Mouse (Mus musculus) kidney, postnatal 0 days (tissue): ENCODE results near the gene Oxsr1. TPM values are rescaled to one million over a fixed set of nuclear protein-coding genes. Genes with fewer than 3 reads are reported as not detected.

Experiments
- ATAC-seq: fragments of 200-750 bp; cut with Nextera tagmentation; replicated peaks from 2 replicates; pipeline ENCODE4 v1.8.0; 2017; ENCODE audit warnings: low read depth, moderate number of reproducible peaks, moderate TSS enrichment, moderate library complexity; ENCODE audit not compliant: low FRiP score
- DNase-seq: peaks from one replicate; pipeline ENCODE4 v3.0.0-alpha.2; 2016; ENCODE audit warnings: low spot score
- H3K27ac ChIP-seq: fragments of 300-500 bp; sonication (generic); 2 replicates; pipeline ENCODE4 v1.5.1; 2014; ENCODE audit warnings: mild to moderate bottlenecking
- H3K27me3 ChIP-seq: fragments of 300-500 bp; sonication (generic); 2 replicates; pipeline ENCODE4 v1.6.1; 2014; ENCODE audit warnings: low read length, mixed read lengths; ENCODE audit not compliant: insufficient read depth
- H3K36me3 ChIP-seq: fragments of 300-500 bp; sonication (generic); 2 replicates; pipeline ENCODE4 v1.6.1; 2014; ENCODE audit warnings: low read length, mixed read lengths; ENCODE audit not compliant: insufficient read depth
- H3K4me1 ChIP-seq: fragments of 300-500 bp; sonication (generic); replicated peaks from 2 replicates; pipeline ENCODE4 v1.6.1; 2014; ENCODE audit warnings: antibody characterized with exemption, low read length, mixed read lengths; ENCODE audit not compliant: insufficient read depth
- H3K4me2 ChIP-seq: fragments of 300-500 bp; sonication (generic); 2 replicates; pipeline ENCODE4 v1.6.1; 2014; ENCODE audit warnings: mild to moderate bottlenecking, low read length, moderate library complexity, mixed read lengths
- H3K4me3 ChIP-seq: fragments of 300-500 bp; sonication (generic); replicated peaks from 2 replicates; pipeline ENCODE4 v1.5.1; 2014; ENCODE audit warnings: low read depth, low read length
- H3K9ac ChIP-seq: fragments of 300-500 bp; sonication (generic); 2 replicates; pipeline ENCODE4 v1.6.1; 2014; ENCODE audit warnings: low read depth, low read length
- H3K9me3 ChIP-seq: fragments of 300-500 bp; sonication (generic); replicated peaks from 2 replicates; pipeline ENCODE4 v1.6.1; 2016; ENCODE audit warnings: low read length, inconsistent platforms, mixed read lengths
- CTCF ChIP-seq: IDR thresholded peaks from 2 replicates; pipeline ENCODE4 v1.5.1; 2016; ENCODE audit warnings: antibody characterized with exemption, low read depth, mild to moderate bottlenecking, moderate library complexity
- WGBS: fragments of 180-500 bp; shearing (Covaris S2); extraction: QIAGEN DNeasy Blood & Tissue Kit; methylation state at CpG from one replicate; pipeline ENCODE4 v1.1.7; 2014; 5-methylcytosine and 5-hydroxymethylcytosine counted together
- polyA plus RNA-seq: library from polyadenylated mRNA; unstranded; fragments of >200 nt; fragmentation: Nextera tagmentation; extraction: Ambion mirVana; gene quantifications from 2 replicates; pipeline ENCODE4 v1.2.1, GENCODE M21; 2015

Oxsr1 gene
- polyA plus RNA-seq, 1 experiment from 2014 or later, result 11.0 TPM

DNA sequence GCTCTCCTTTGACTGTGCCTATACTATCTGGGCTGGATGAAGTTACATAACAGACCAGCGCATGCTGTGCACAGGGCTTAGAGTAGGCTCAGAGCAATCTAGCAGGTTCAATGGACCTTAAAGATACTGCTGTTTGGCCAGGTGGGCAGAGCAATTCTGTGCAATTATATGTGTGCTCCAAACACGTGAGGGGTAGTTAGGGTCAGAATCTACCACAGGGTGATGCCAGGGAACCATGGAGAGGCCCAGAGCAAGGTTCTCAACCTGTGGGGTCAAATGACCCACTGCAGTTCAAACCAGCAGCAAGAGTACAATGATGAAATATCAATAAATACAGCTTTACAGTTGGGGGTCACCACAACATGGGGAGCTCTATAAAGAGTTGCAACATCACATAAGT lies 115.6 kb downstream of the Oxsr1 start:
- WGBS, result 66% methylated on average over 2 of the region's 2 CpGs
- Histone ChIP-seq H3K4me2 (no peak overlapping the region), H3K27ac (no peak overlapping the region), H3K9me3 (no peaks in the 10 kb centered on the region), H3K4me3 (no peak overlapping the region), H3K27me3 (no peaks in the 10 kb centered on the region), H3K4me1 (no peaks in the 10 kb centered on the region), H3K9ac (no peak overlapping the region), H3K36me3 (no peaks in the 10 kb centered on the region)
- no peak for TF ChIP-seq CTCF
- DNase-seq, result no peak
- ATAC-seq, result no peak

DNA sequence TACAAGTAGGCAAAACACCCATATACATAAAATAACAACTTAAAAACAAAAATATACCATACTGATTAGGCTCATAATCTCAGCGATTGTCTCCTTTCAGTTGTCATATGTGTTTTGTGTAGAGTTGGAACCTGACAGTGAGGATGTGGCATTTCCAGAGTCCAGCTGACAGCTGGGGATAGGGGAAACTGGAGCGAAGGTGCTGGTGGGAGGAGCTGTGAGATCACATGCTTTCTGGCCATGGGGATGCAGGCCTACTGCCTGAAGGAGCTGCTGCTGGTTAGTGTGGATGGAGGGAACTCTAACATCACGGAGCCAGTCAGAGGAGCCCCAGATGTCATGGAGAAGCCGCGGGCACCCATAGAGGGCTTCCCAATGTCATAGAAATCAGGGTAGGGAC lies 116.5 kb downstream of the Oxsr1 start:
- no peak overlapping the region for H3K9ac ChIP-seq
- H3K4me2 ChIP-seq, result no peak overlapping the region
- H3K36me3 ChIP-seq, result no peaks in the 10 kb centered on the region
- no peaks in the 10 kb centered on the region for H3K27me3 ChIP-seq
- H3K4me1 ChIP-seq, result no peaks in the 10 kb centered on the region
- H3K9me3 ChIP-seq, result no peaks in the 10 kb centered on the region
- DNase-seq (no peak), ATAC-seq (no peak)
- no peak overlapping the region for H3K27ac ChIP-seq
- H3K4me3 ChIP-seq, result no peak overlapping the region
- WGBS, result 89% methylated on average over 5 of the region's 5 CpGs
- no peak for TF ChIP-seq CTCF

DNA sequence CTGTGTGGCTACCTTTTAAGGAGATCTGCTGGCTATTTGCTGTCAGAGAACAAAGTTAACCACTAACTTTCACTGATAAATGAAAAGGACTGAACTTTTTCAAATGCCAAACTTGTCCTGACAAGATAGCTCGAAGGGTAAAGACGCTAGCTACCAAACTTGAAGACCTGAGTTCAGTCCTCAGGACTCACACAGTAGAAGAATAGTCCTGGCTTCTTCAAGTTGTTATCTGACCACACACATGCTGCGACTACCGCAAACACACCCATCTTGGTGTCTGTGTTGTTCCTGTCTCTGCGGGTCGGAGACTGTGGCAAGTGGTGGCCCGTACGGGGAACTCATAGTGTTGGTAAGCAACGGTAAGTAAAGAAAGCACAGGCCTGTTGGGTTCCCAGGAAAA lies 118.6 kb downstream of the Oxsr1 start:
- no peak for TF ChIP-seq CTCF
- H3K27ac ChIP-seq, result no peak overlapping the region
- no peaks in the 10 kb centered on the region for H3K27me3 ChIP-seq
- ATAC-seq (no peak), DNase-seq (no peak)
- H3K9me3 ChIP-seq, result no peaks in the 10 kb centered on the region
- no peaks in the 10 kb centered on the region for H3K36me3 ChIP-seq
- no peak overlapping the region for H3K4me2 ChIP-seq
- 95% methylated on average over 9 of the region's 9 CpGs for WGBS
- no peak overlapping the region for H3K9ac ChIP-seq
- H3K4me3 ChIP-seq, result no peak overlapping the region
- peaks cover 2% of the 10 kb centered on the region; the same call in 1 of the 2 replicates for H3K4me1 ChIP-seq

DNA sequence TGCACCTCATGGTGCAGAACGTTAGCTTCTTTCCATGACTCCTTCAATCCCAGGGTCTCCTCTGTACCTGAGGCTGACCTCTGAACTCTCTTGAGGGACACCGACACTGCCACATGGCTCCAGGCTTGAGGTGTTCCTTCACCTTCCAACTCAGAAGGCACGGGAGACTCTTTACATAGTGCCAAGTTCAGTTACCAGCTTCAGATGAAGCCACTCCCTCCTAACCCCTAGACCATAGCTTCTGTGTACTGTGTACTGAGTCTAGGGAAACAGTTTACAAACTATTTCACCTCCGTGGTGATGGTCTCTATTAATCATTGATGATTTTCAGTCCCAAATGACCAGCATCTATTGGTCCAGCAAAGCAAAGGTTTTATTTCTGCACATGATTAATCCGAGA lies 120.6 kb downstream of the Oxsr1 start:
- DNase-seq, result no peak

DNA sequence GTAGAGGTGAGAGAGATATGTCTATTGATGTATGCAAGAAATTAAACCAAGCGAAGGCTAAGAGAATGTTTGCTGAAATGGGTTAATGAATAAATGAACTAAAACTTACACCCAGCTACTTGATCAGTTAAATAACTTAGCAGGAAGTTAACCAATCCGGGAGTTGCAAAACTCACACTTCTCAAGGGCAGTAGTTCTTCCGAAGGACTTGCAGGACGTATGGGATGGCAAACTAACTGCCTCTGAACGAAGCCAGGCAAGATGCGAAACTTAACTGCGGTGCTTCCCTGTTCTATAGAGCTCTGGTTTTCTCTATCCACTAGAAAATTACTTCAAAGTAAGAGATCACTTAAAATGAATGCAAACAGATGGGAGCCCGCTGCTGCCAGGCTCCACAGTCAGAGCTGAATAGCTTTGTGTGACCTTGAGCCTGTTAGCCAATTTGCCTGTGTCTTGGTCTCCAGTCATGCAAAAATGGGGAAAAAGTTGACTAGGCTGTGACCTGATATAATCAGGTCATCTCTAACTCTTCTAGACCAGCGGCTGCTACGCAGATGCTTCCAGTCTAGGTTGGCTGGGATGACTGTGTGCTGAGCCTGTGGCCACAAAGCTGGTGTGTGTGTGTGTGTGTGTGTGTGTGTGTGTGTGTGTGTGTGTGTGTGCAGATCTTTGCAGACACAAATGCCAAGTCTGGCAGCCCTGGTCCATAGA lies 122.9 kb downstream of the Oxsr1 start:
- H3K27me3 ChIP-seq, result no peaks in the 10 kb centered on the region
- TF ChIP-seq CTCF, result no peak
- DNase-seq (peak; percentile 26), ATAC-seq (peak; percentile 36)
- H3K4me3 ChIP-seq, result no peak overlapping the region
- H3K9ac ChIP-seq, result no peak overlapping the region
- H3K9me3 ChIP-seq, result no peaks in the 10 kb centered on the region
- whole genome bisulfite sequencing, result 61% methylated on average over 10 of the region's 10 CpGs
- no peak overlapping the region for H3K4me2 ChIP-seq
- no peaks in the 10 kb centered on the region for H3K36me3 ChIP-seq
- peaks cover 4% of the 10 kb centered on the region; the same call in 1 of the 2 replicates for H3K4me1 ChIP-seq
- H3K27ac ChIP-seq, result peak overlapping the region; percentile 72

More for the DNA sequence above, 120.6 kb downstream of the Oxsr1 start:
- H3K4me2 ChIP-seq, result 0 out of 2 replicates have a peak overlapping the region, but pooled peaks have one; percentile 16
- H3K27ac ChIP-seq, result no peak overlapping the region
- H3K27me3 ChIP-seq, result no peaks in the 10 kb centered on the region
- no peaks in the 10 kb centered on the region for H3K36me3 ChIP-seq
- 77% methylated on average over 5 of the region's 5 CpGs for WGBS
- peaks cover 4% of the 10 kb centered on the region; the same call in 1 of the 2 replicates for H3K4me1 ChIP-seq
- H3K9me3 ChIP-seq, result no peaks in the 10 kb centered on the region
- H3K4me3 ChIP-seq, result no peak overlapping the region
- peak; percentile 65; the same call in 1 of the 2 replicates for ATAC-seq
- H3K9ac ChIP-seq, result no peak overlapping the region
- no peak for TF ChIP-seq CTCF

DNA sequence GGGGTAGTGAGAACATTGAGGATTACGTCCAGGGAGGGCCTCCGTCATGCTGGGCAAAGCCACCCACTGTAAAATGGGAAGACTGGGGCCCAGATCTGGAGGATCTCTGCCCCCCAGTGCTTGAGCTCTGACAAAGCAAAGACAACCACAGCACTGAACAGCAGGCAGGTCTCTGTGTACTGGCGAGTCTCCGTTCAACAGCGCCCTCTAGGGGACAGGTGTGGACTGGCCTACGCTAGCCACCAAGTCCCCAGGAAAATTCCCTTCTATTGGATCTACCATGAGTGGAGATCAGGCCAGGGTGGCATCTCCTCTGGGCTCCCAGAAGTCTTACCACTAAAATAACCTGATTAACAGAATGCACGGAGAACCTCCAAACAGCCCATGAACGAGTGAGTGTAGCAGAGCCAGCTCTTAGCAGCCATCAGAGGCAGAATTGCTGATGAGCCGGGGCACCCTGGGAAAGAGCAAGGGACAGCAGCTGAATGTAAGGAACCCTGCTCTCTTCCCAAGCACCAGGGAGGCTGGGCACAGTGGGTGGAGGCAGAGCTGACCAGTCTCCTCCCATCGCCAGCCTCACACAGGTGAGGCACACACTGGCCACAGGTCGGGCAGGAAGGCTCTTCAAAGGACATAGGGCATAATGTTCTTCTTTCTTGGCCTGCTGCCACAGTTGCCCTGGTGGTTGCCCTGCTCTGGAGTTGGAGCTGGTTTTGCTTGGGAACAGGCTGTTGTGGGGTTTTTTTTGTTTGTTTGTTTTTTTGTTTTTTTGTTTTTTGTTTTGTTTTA lies 129.8 kb downstream of the Oxsr1 start:
- H3K4me3 ChIP-seq, result no peak overlapping the region
- H3K36me3 ChIP-seq, result no peaks in the 10 kb centered on the region
- ATAC-seq (peak; percentile 86), DNase-seq (peak; percentile 29)
- 32% methylated on average over 11 of the region's 11 CpGs for WGBS
- peak; percentile 75 for TF ChIP-seq CTCF
- H3K9ac ChIP-seq, result no peak overlapping the region
- H3K4me1 ChIP-seq, result no peaks in the 10 kb centered on the region
- H3K27ac ChIP-seq, result peak overlapping the region; percentile 31; the same call in 1 of the 2 replicates
- H3K9me3 ChIP-seq, result no peaks in the 10 kb centered on the region
- no peak overlapping the region for H3K4me2 ChIP-seq
- no peaks in the 10 kb centered on the region for H3K27me3 ChIP-seq

Other genes starting within 250 kb of the Oxsr1 start
- 17.3 and 17.8 TPM in 2 replicates for gene Plcd1, start 228.9 kb downstream of the Oxsr1 start, polyA plus RNA-seq
- 6.4 and 6.6 TPM in 2 replicates for gene Dlec1, start 219.9 kb downstream of the Oxsr1 start, polyA plus RNA-seq
- 72.8 and 79.8 TPM in 2 replicates for gene Acaa1b, start 165.3 kb downstream of the Oxsr1 start, polyA plus RNA-seq
- not detected in 2 replicates for gene Gm47289, start 163.3 kb downstream of the Oxsr1 start, polyA plus RNA-seq
- 45.6 and 53.7 TPM in 2 replicates for gene Slc22a13, start 113.3 kb downstream of the Oxsr1 start, polyA plus RNA-seq
- gene Acaa1a, start 17.2 kb upstream of the Oxsr1 start, polyA plus RNA-seq, result 122 and 128 TPM in 2 replicates
- 26.5 and 29.3 TPM in 2 replicates for gene Myd88, start 19.0 kb upstream of the Oxsr1 start, polyA plus RNA-seq
- gene Xylb, start 35.0 kb upstream of the Oxsr1 start, polyA plus RNA-seq, result 43.8 and 47.8 TPM in 2 replicates
- gene Slc22a14, start 43.1 kb upstream of the Oxsr1 start, polyA plus RNA-seq, result 0.34 and 0.38 TPM in 2 replicates
- 17.6 and 20.2 TPM in 2 replicates for gene Acvr2b, start 79.7 kb upstream of the Oxsr1 start, polyA plus RNA-seq
- gene Exog, start 122.5 kb upstream of the Oxsr1 start, polyA plus RNA-seq, result 11.2 and 13.9 TPM in 2 replicates